Mouse (Mus musculus): ENCODE data around the gene Rsph10b. TPM values are rescaled to one million over a fixed set of nuclear protein-coding genes. Genes with fewer than 3 reads are reported as not detected.
A peak's percentile ranks its signal among the peaks of the same experiment; 100 is the strongest.
"Not testable (repeated sequence)": the region's sequence is repeated elsewhere in the genome, so short reads cannot be mapped to it uniquely, and the experiment has no call there.

Gene Rsph10b
- total RNA-seq, 2 experiments from 2014 or later, result not detected

- no peak for ATAC-seq (replicated peaks; ENCODE audit: poor library complexity, severe bottlenecking)
Observed at GRCm38 (mm10) chr5:143989046-143989445, 56.2 kb downstream of the Rsph10b start.

GRCm38 (mm10) chr5:143990086-143990485 is 57.3 kb downstream of the Rsph10b start:
- ATAC-seq (replicated peaks; ENCODE audit: poor library complexity, severe bottlenecking), result peak; percentile 97

- ATAC-seq (replicated peaks; ENCODE audit: poor library complexity, severe bottlenecking), result no peak
Observed at GRCm38 (mm10) chr5:143992661-143993060, 59.8 kb downstream of the Rsph10b start.

GRCm38 (mm10) chr5:143993260-143993659 is 60.4 kb downstream of the Rsph10b start:
- ATAC-seq (replicated peaks; ENCODE audit: poor library complexity, severe bottlenecking), result no peak

- no peak for ATAC-seq (replicated peaks; ENCODE audit: poor library complexity, severe bottlenecking)
Observed at GRCm38 (mm10) chr5:143993849-143994248, 61.0 kb downstream of the Rsph10b start.

- no peak for ATAC-seq (replicated peaks; ENCODE audit: poor library complexity, severe bottlenecking)
Observed at GRCm38 (mm10) chr5:143994632-143995365, 62.0 kb downstream of the Rsph10b start.

- no peak for ATAC-seq (replicated peaks; ENCODE audit: poor library complexity, severe bottlenecking)
Observed at GRCm38 (mm10) chr5:143999409-143999808, 66.6 kb downstream of the Rsph10b start.

- ATAC-seq (replicated peaks; ENCODE audit: poor library complexity, severe bottlenecking), result peak; percentile 75
Observed at GRCm38 (mm10) chr5:144002461-144003192, 69.8 kb downstream of the Rsph10b start.

- not testable (repeated sequence) for ATAC-seq (replicated peaks; ENCODE audit: poor library complexity, severe bottlenecking)
Observed at GRCm38 (mm10) chr5:144013366-144014134, 80.7 kb downstream of the Rsph10b start.

- peak; percentile 98 for ATAC-seq (replicated peaks; ENCODE audit: poor library complexity, severe bottlenecking)
Observed at GRCm38 (mm10) chr5:144014551-144015311, 81.9 kb downstream of the Rsph10b start, which contains the start of gene Ccz1. Ccz1 (minus strand) TSS chr5:144014877.

- ATAC-seq (replicated peaks; ENCODE audit: poor library complexity, severe bottlenecking), result no peak
Observed at GRCm38 (mm10) chr5:144015312-144015650, 82.4 kb downstream of the Rsph10b start.

- ATAC-seq (replicated peaks; ENCODE audit: poor library complexity, severe bottlenecking), result peak; percentile 65
Observed at GRCm38 (mm10) chr5:144015845-144016244, 83.0 kb downstream of the Rsph10b start.

GRCm38 (mm10) chr5:144026620-144027263 is 93.9 kb downstream of the Rsph10b start, which contains the start of gene Ocm:
Ocm (minus strand) TSS chr5:144026670.
- peak; percentile 40; the same call in 1 of the 2 replicates for ATAC-seq (replicated peaks; ENCODE audit: poor library complexity, severe bottlenecking)

- ATAC-seq (replicated peaks; ENCODE audit: poor library complexity, severe bottlenecking), result peak; percentile 35
Observed at GRCm38 (mm10) chr5:144032491-144032890, 99.7 kb downstream of the Rsph10b start.

- ATAC-seq (replicated peaks; ENCODE audit: poor library complexity, severe bottlenecking), result no peak
Observed at GRCm38 (mm10) chr5:144034567-144034966, 101.7 kb downstream of the Rsph10b start.

Other genes with a start within 250 kb of the Rsph10b start
- 15.4 and 19.0 TPM in 2 replicates for gene Usp42, start 200.8 kb upstream of the Rsph10b start, total RNA-seq (2014; fragmentation: Nextera tagmentation)
- 10.4 and 13.4 TPM in 2 replicates for gene Usp42, start 200.8 kb upstream of the Rsph10b start, total RNA-seq (2017)
- gene Eif2ak1, start 115.2 kb upstream of the Rsph10b start, total RNA-seq (2014; fragmentation: Nextera tagmentation), result 28.4 and 29.7 TPM in 2 replicates
- 35.6 and 36.3 TPM in 2 replicates for gene Eif2ak1, start 115.2 kb upstream of the Rsph10b start, total RNA-seq (2017)
- gene Ankrd61, start 35.4 kb upstream of the Rsph10b start, total RNA-seq (2014; fragmentation: Nextera tagmentation), result not detected in 2 replicates
- not detected in 2 replicates for gene Ankrd61, start 35.4 kb upstream of the Rsph10b start, total RNA-seq (2017)
- 30.0 and 72.5 TPM in 2 replicates for gene Aimp2, start 23.2 kb upstream of the Rsph10b start, total RNA-seq (2014; fragmentation: Nextera tagmentation)
- 101 and 115 TPM in 2 replicates for gene Aimp2, start 23.2 kb upstream of the Rsph10b start, total RNA-seq (2017)
- gene Pms2, start 23.1 kb upstream of the Rsph10b start, total RNA-seq (2014; fragmentation: Nextera tagmentation), result 21.7 and 33.0 TPM in 2 replicates
- 35.4 and 42.6 TPM in 2 replicates for gene Pms2, start 23.1 kb upstream of the Rsph10b start, total RNA-seq (2017)
- not detected in 2 replicates for gene Gm42421, start 4.9 kb upstream of the Rsph10b start, total RNA-seq (2014; fragmentation: Nextera tagmentation)
- gene Gm42421, start 4.9 kb upstream of the Rsph10b start, total RNA-seq (2017), result 1.0 TPM in 1 of 2 replicates, not detected in the other
- gene Ccz1, start 81.8 kb downstream of the Rsph10b start, total RNA-seq (2014; fragmentation: Nextera tagmentation), result 99.9 and 103 TPM in 2 replicates
- gene Ccz1, start 81.8 kb downstream of the Rsph10b start, total RNA-seq (2017), result 121 and 139 TPM in 2 replicates
- not detected in 2 replicates for gene Ocm, start 93.6 kb downstream of the Rsph10b start, total RNA-seq (2014; fragmentation: Nextera tagmentation)
- not detected in 2 replicates for gene Ocm, start 93.6 kb downstream of the Rsph10b start, total RNA-seq (2017)
- 7.2 and 7.3 TPM in 2 replicates for gene Lmtk2, start 167.4 kb downstream of the Rsph10b start, total RNA-seq (2014; fragmentation: Nextera tagmentation)
- gene Lmtk2, start 167.4 kb downstream of the Rsph10b start, total RNA-seq (2017), result 6.5 and 7.2 TPM in 2 replicates

Data from granulocyte monocyte progenitor cell, adult 5-6 weeks (primary cell).